In genomic region chr13:116708456-116708780, GRCm38 (mm10) we compare ENCODE assay signal across 14 mouse cellular contexts.
DNase-seq lines count a peak whose midpoint lies in the region; ATAC-seq lines count a peak whose summit lies in the region.
"Had no signal": no experiment of that assay in that cellular context is flagged by ENCODE, and none has a peak within 500 bp of the region (broad histone marks: within the 10 kb centered on the region; RNA-seq: fewer than 3 reads in every experiment).

No protein-coding gene starts in this region.

- H3K36me3 ChIP-seq in kidney, embryonic 15.5 days: no peaks in the 10 kb centered on the region
- no peaks in the 10 kb centered on the region for H3K36me3 ChIP-seq in hindbrain, embryonic 13.5 days
- H3K36me3 ChIP-seq in neural tube, embryonic 15.5 days: no peaks in the 10 kb centered on the region
- H3K36me3 ChIP-seq: G1E had no signal

- H3K4me1 ChIP-seq in kidney, embryonic 15.5 days: peaks cover 29% of the 10 kb centered on the region
- H3K4me1 ChIP-seq in hindbrain, embryonic 13.5 days (replicated peaks): peaks cover 34% of the 10 kb centered on the region
- peaks cover 24% of the 10 kb centered on the region for H3K4me1 ChIP-seq in neural tube, embryonic 15.5 days

- no peak for ATAC-seq in kidney, embryonic 15.5 days (replicated peaks; ENCODE audit: low FRiP score)
- no peak for ATAC-seq in hindbrain, embryonic 13.5 days (ENCODE audit: low FRiP score)
- no peak for ATAC-seq in neural tube, embryonic 15.5 days (ENCODE audit: low FRiP score)

- peaks cover 95% of the 10 kb centered on the region for H3K27me3 ChIP-seq in kidney, embryonic 15.5 days
- H3K27me3 ChIP-seq in hindbrain, embryonic 13.5 days: peaks cover 92% of the 10 kb centered on the region
- peaks cover 81% of the 10 kb centered on the region for H3K27me3 ChIP-seq in neural tube, embryonic 15.5 days (replicated peaks)

- no peaks in the 10 kb centered on the region for H3K9me3 ChIP-seq in kidney, embryonic 15.5 days (replicated peaks)
- H3K9me3 ChIP-seq in hindbrain, embryonic 13.5 days: no peaks in the 10 kb centered on the region
- no peaks in the 10 kb centered on the region for H3K9me3 ChIP-seq in neural tube, embryonic 15.5 days (replicated peaks)

- DNase-seq in embryo, embryonic 10 days (ENCODE audit: low spot score): peak; percentile 7
- no peak for DNase-seq in embryo, embryonic 10.5 days (ENCODE audit: low spot score)
- no peak for DNase-seq in kidney, adult 18-20 months
- no peak for DNase-seq in gastrocnemius, adult 18-20 months (ENCODE audit: low spot score)
- DNase-seq in retina, postnatal 1 day: no peak
- DNase-seq: cerebellum, adult 11-12 months; kidney, postnatal 25 days; lung, postnatal 10 days; thymus, postnatal 14 days had no signal

- WGBS in kidney, embryonic 15.5 days: under 1% methylated on average over 7 of the region's 7 CpGs
- under 1% methylated on average over 7 of the region's 7 CpGs for WGBS in hindbrain, embryonic 13.5 days
- 1% methylated on average over 7 of the region's 7 CpGs for WGBS in neural tube, embryonic 15.5 days

- no peak overlapping the region for H3K9ac ChIP-seq in kidney, embryonic 15.5 days
- no peak overlapping the region for H3K9ac ChIP-seq in hindbrain, embryonic 13.5 days
- no peak overlapping the region for H3K9ac ChIP-seq in neural tube, embryonic 15.5 days (replicated peaks)

- H3K4me2 ChIP-seq in kidney, embryonic 15.5 days: peak overlapping the region; percentile 17
- H3K4me2 ChIP-seq in hindbrain, embryonic 13.5 days: peak overlapping the region; percentile 11; the same call in 1 of the 2 replicates
- 0 out of 2 replicates have a peak overlapping the region, but pooled peaks have one; percentile 9 for H3K4me2 ChIP-seq in neural tube, embryonic 15.5 days

- H3K27ac ChIP-seq in kidney, embryonic 15.5 days: no peak overlapping the region
- no peak overlapping the region for H3K27ac ChIP-seq in hindbrain, embryonic 13.5 days
- no peak overlapping the region for H3K27ac ChIP-seq in neural tube, embryonic 15.5 days (replicated peaks)

- peak overlapping the region; percentile 15; the same call in 1 of the 2 replicates for H3K4me3 ChIP-seq in kidney, embryonic 15.5 days (replicated peaks)
- no peak overlapping the region for H3K4me3 ChIP-seq in hindbrain, embryonic 13.5 days
- H3K4me3 ChIP-seq in neural tube, embryonic 15.5 days (replicated peaks): no peak overlapping the region
- H3K4me3 ChIP-seq: erythroblast, embryonic 14.5 days had no signal
